Mouse (Mus musculus) ES-Bruce4 (cell line): ENCODE measurements around the gene Ptprm.

Experiments used
- CTCF ChIP-seq: IDR thresholded peaks from one replicate; pipeline ENCODE4 v1.8.1; 2011; ENCODE audit warnings: low read depth, low read length
- EP300 ChIP-seq: IDR thresholded peaks from 2 replicates; pipeline ENCODE4 v1.6.1; 2011; ENCODE audit warnings: low read depth, low read length; ENCODE audit not compliant: insufficient read depth
- POLR2A ChIP-seq: IDR thresholded peaks from one replicate; pipeline ENCODE4 v1.8.1; 2011; ENCODE audit warnings: low read length; ENCODE audit not compliant: insufficient read depth

- TF ChIP-seq EP300 (no peak), CTCF (no peak), POLR2A (no peak)
Measured at GRCm38 (mm10) chr17:67178686-67179265, 175.5 kb downstream of the Ptprm start.
